Mouse (Mus musculus): ENCODE results near the gene Scn5a. TPM values are rescaled to one million over a fixed set of nuclear protein-coding genes. Genes with fewer than 3 reads are reported as not detected.

Scn5a gene
- polyA plus RNA-seq, 1 experiment = 2.2 TPM

DNA sequence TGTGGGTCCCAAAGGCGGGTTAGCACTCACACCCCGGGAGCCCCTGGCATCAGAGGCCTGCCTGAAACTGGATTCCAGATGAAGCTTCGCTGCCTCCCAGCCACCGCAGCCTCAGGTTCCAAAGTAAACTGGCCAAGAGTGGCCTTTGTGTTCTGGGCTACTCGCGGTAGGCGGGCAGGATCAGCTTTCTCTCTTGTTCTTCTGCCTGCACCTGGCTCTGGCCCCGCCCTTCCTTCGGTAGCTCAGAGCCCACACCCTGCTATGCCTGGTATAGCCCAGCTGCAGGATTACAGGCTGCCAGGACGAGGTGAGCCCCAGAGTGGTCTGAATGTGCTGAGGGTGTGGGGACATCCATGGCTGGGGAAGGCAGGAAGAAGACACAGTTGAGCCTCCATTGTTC is 12.6 kb downstream of the Scn5a start:
- no peak for DNase-seq (ENCODE audit: extremely low spot score in 1 of 2, low spot score in 1 of 2)

DNA sequence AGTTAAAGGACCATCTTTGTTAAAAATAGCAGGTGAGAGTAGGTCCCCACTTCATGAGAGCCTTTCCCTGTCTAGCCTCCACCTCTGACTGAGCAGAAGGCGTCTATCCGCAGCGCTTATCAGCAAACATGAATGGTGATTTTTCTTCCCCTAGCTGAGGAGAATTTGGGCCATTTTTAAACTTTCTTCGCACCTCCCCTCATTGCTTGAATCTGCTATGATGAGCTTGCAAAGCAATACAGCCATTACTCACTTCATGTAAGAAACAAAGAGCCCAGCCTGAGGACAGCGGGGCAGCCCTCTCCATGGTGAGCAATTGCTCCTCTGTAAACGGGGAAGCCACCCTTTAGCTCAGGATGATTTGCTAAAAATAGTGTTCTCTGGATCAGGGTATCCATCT is 14.0 kb downstream of the Scn5a start:
- peak in 1 of 2 experiments; percentile 62 for DNase-seq (ENCODE audit: extremely low spot score in 1 of 2, low spot score in 1 of 2)

DNA sequence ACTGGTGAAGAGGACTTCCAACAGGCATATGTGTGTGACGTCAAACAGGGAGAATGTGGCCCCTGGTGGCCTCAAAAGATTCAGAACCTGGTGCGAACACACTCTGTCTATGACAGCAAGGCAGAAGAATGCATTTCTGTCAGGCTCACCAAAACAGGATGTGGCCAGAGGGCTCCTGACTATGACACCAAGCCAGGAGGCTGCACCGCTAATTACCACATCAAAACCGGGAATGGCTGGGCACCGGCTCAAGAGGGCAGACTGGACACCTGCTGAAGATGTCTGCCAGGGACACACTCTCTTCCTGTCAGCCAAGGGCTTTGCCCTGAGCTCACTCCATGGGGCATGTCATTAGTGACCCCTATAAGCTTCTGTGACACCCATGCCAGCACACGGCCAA is 15.2 kb downstream of the Scn5a start:
- DNase-seq (ENCODE audit: extremely low spot score in 1 of 2, low spot score in 1 of 2) = no peak

DNA sequence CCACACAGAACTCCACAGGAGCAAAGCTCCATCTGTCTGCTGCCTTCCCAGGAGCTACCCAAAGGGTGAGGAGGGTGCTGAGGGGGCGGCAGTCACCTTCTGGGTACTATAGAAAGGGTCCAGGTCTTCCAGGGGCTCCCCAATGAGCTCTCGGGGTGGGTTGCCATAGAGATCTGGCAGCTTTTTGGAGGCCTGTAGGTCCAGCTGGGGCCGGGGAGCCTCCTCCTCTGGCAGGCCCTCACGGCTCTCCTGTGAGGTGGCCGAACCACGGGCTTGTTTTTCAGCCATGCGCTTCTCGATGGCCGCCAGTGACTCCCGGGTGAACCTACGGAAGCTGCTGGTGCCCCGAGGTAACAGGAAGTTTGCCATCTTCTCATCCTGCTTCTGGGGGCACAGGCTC is 16.6 kb downstream of the Scn5a start:
- no peak for DNase-seq (ENCODE audit: extremely low spot score in 1 of 2, low spot score in 1 of 2)

DNA sequence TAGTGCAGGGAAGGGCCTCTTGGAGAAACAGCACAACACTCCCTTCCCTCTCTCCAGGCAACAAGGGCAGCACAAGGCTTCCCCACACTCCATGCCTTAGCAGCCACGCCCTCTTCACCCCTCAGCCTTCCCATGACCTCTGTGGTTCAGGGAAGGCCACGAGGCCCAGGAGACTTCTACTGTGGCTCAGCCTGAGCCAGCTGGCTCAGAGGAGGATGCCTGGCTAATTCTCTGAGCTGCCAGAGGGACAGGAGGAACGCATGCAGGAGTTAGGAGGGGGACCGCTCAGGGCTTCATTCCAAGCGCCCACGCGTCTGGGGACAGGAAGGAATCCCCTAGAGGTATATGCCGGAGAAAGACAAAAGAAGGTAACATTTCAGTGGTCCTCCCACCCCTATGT is 17.1 kb downstream of the Scn5a start:
- DNase-seq (ENCODE audit: extremely low spot score in 1 of 2, low spot score in 1 of 2) = no peak

DNA sequence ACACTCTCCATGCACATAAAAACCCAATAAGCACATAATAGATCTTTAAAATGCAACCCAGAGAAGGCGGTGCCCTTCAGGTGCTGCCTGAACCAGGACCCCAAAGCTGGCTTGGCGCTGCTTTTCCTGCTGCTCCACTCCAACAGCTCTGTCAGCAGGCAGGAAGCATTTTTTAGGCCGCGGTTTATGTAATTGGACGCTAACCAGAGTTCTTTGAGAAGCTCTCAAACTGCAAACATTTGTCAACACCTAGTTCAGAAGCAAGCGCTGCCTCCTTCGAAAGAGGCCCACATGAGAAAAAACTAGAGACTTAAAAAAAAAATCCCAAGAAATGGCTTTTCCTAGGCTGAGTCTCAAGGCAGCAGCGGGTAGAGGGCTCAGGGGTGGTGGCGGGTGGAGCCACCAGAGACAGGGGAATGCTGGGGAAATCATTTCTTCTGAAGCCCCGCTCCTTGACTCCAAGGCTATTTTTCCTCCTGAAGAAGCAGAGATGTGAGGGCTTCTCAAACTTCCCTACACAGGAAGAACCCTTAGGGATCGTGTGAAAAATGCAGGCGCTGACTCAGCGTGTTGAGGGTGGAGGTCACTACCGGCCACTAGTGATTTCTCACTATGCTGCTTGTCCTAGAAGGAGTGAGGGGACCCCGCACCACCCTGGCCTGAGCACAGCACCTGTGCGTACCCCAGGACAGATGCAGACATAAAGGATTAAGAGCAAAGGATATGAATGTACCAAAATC is 19.1 kb downstream of the Scn5a start:
- peak; percentile 46 to 61 for DNase-seq (ENCODE audit: extremely low spot score in 1 of 2, low spot score in 1 of 2)

DNA sequence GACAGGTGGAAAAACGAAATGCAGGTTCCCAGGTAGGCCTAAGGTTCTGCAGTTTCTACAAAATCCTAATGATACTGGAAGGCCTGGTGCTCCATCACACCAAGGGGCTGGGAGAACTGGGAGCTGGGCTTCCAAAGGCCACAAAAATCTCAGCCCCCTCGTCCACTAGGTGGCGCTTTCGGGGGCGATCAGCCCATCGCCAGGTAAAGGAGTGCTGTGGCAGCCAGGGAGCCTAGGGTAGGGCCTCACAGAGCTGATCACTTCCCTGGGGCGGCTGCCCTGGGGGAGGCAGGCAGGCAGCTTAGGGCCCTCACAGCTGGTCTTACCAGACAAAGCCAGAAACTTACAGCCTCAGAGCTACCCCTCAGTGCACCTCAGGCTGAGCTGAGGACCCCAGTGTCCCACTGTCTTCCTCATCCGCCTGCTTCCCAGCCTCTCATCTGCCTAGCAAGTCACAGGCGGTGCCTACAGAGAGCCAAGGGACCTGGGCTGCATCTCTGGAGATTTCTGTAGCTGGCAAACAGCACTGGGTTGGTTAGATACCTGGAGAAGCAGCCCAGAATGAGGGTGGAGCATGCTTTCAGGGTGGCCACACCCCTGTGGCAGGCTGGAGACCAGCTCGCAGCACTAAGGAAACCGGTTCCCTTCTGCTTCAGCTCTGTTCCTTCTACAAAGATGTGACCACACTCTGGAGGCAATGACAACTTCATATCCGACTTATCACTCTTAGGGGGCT is 20.5 kb downstream of the Scn5a start:
- peak in 1 of 2 experiments; percentile 60 for DNase-seq (ENCODE audit: extremely low spot score in 1 of 2, low spot score in 1 of 2)

DNA sequence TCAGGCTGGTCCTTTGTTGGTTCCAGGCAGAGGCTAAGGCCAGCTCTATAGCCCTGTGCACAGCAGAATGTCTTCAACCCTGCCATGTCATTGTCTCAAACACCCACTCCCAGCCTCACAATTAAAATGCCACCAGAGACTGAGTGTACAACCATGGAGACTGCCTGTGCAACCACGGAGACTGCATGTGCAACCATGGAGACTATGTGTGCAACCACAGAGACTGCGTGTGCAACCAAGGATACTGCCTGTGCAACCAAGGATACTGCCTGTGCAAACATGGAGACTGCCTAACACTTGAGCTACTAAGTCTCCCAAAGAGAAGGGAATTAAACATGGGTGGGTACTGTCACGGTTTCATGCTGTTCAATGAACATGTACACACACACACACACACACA is 22.8 kb downstream of the Scn5a start:
- no peak for DNase-seq (ENCODE audit: extremely low spot score in 1 of 2, low spot score in 1 of 2)

DNA sequence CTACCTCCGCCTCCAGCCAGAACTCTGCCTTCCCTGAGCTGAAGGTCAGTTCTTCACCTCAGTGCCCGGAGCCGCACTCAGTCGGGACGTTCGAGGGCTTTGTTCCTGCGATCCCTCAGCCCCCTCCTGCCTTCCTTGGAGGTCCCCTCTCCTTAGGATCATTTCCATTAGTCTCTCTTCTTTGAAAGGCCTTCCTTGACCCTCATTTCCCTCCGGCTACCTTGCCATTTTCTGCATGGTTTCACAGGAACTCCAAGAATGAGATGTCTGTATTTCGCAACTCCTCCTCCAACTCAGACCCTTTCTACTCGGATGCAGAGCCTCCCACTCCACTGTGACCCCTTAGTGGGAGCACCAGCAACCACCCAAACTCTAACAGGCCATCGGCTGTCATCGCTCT is 31.3 kb downstream of the Scn5a start:
- no peak for DNase-seq (ENCODE audit: extremely low spot score in 1 of 2, low spot score in 1 of 2)

DNA sequence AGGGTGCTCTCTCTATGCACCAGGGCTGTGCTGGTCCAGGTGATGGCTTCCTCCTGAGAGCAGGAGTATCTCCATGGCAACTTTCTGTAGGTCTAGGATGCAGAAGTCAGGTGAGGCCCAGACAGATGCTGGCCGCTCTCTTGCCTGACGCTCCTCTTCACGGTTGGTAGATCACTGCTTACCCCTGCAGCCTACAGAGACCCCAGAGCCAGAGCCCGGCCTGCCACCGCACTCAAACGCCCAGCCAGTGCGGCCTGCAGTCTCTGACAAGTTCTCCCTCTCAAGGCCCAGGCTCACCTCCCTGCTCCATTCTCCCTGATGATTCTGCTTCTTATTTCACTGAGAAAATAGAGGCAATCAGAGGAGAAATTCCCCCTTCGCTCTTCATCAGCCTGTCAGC is 31.7 kb downstream of the Scn5a start:
- DNase-seq (ENCODE audit: extremely low spot score in 1 of 2, low spot score in 1 of 2) = no peak

DNA sequence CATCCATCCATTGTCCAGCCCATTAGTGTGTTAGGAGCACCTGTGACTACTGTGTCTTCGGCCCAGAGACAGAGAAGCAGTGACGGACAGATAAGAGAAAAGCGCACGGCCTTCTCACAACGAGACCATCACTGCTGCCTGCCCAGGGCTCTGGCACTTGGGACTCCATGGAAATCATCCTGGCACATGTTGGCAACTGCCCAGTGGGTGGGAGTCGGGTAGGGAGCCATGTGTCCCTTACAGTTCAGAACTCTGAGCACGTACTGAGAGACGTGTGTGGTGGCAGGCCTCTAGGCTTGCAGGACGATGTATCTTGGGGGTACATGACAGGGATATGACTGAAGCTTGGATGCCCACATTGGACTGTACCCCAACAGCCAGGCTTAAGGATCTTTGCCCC is 38.1 kb downstream of the Scn5a start:
- DNase-seq (ENCODE audit: extremely low spot score in 1 of 2, low spot score in 1 of 2) = no peak

DNA sequence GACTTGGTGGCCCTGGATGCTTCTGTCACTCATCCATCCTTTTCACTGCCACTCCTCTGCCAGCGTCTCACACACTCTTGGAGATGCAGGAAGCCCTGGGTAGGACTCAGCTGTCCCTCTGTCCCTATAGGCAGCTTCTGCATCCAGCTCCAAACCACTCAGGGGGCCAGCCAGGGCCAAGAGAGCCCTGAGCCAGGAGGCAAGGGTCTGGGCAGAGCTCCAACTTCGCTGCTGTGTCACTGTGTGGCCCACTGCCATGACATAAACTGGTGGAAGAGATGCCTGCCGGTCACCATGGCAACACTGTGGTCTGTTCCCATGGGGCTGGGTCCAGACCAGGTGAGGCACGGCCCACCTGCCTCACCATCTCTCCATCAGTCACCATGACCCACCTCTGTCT is 41.0 kb downstream of the Scn5a start:
- DNase-seq (ENCODE audit: extremely low spot score in 1 of 2, low spot score in 1 of 2) = no peak

DNA sequence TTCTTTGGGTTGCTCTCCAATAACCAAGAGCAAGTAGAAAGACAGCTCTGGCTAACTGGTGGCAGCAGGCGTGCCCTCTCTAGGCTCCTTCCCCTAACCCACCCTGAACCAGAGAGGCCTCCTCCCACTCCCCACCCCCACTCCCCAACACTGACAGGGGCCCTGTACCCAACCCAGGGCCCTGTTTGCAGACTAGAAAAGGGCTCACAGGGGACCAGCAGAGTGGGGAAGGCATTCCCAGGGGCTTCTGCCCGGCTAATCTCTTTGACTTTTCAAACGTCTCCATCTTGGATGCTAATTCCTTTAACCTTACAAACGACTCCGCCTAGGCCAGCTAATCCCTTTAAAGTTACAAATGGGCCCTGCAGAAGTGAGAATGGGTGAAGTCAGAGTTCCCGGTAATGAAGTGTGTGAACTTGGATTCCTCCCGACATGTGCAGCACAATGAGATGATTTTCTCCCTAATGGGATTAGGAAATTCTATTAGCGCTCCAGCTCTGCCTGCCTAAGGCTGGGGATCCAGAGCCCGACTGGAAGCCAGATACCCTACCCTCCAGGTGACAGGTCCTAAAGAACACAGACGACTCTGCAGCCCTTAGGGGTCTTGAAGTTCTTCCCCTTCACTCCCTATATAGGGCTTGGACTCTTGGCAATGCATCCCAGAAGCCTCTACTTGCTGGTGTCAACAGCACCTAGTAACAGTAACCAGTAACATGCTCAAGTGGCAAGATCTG is 47.0 kb downstream of the Scn5a start:
- no peak for DNase-seq (ENCODE audit: extremely low spot score in 1 of 2, low spot score in 1 of 2)

DNA sequence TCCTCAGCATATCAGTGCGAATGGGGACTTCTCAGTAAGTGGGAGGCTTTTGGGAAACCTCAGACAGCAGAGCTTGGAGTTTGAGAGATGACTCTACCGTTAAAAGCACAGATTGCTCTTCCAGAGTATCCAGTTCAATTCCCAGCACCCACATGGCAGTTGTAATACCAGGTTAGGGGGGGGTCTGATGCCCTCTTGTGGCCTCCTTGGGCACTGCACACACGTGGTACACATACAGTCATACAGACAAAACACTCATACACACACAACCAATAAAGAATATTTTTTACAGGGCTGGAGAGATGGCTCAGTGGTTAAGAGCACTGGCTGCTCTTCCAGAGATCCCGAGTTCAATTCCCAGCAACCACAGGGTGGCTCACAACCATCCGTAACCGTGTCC is 54.3 kb downstream of the Scn5a start:
- DNase-seq (ENCODE audit: extremely low spot score in 1 of 2, low spot score in 1 of 2) = no peak

DNA sequence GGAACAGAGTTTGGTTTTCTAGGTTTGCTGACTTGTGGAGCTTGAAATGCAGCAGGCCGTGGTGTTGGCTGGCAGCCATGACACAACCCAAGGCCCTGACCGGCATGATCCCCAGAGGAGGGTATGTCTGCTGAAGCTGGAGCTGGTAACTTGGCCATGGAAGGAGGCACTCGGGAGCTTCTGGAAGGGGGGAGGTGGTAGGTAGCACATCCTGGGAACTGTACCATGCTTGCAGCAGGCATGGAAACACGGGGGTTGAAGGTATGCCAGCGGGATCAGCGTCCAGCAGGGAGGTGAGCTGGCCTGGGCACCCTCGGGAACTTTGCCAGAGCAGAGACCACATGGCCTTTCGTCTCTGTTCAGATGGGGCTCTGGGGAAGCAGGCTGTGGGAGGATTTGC is 55.5 kb downstream of the Scn5a start:
- DNase-seq (ENCODE audit: extremely low spot score in 1 of 2, low spot score in 1 of 2) = no peak

DNA sequence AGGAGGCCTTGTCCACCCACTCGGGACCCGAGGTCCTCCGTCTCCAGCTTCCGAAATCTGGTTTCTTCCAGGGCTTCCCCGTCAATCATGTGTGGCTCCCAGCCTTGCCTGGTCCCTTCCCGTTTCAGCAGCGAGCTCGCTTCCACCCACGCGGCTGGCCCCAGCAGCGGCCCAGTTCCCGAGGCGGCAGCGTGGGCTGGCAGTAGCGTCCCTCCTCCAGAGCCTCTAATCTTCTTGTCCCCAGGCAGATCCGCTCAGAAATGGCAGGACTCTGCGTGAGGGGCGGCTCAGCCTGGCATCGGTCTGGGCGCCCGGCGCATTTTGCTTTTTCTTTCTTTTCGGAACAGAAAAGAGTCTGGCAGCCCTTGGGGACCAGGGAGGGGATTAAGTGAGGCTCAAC is 59.7 kb downstream of the Scn5a start:
- peak in 1 of 2 experiments; percentile 58 for DNase-seq (ENCODE audit: extremely low spot score in 1 of 2, low spot score in 1 of 2)

DNA sequence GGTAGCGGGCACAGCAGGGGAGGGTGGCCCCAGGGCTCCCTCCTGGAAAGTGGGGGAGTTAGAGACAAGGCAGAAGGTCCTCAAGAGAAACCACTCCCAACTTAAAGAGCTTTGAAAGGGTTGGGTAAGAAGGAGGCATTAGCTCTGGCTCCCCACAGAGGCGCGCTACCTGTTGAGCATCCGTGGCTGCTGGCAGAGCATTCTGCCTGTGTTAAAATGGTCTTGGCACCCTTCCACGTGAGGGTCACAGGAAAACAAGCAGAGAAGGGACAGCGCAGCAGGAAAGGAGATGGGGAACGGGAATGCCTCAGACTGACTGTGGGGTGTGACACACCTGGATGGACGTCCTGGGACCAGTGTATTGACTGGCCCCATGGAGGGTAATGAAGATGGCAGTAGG is 60.6 kb downstream of the Scn5a start:
- no peak for DNase-seq (ENCODE audit: extremely low spot score in 1 of 2, low spot score in 1 of 2)

DNA sequence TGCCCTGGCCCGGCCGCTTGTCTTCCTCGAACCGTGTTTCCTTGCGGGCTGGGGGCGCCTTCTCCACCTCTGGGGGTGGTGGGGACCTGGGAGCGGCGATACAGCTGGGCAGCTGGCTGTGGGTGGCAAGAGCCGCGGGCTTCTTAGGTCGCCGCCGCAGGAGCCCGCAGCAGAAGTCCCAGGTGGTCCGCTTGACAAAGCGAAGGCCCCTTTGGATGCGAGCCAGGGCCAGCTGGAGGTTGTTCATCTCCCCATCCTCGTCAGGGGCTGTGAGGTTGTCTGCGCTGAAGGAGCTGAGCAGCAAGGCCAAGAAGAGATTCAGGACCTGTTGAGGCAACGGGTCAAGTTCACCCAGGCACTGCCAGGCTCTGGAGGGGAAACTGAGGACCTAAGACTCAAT is 61.3 kb downstream of the Scn5a start:
- no peak for DNase-seq (ENCODE audit: extremely low spot score in 1 of 2, low spot score in 1 of 2)

DNA sequence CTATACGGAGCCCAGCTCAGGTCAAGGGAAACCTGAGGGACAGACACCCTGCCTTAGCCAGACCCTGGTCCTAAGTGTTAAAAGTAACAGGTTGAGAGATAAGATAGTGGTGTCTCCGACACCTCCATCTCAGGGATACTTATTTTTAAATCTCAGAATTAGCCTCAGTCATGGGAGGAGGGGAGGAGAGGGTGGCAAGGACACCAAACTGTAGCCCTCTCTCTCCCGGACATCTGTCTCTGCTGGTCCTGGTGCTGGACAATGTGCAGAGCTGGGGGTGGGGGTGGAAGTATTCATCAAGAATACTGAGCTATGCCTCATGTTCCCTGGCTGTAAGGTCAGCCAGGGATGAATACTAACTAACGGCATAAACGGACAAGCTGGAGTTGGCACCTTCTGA is 62.0 kb downstream of the Scn5a start:
- no peak for DNase-seq (ENCODE audit: extremely low spot score in 1 of 2, low spot score in 1 of 2)

DNA sequence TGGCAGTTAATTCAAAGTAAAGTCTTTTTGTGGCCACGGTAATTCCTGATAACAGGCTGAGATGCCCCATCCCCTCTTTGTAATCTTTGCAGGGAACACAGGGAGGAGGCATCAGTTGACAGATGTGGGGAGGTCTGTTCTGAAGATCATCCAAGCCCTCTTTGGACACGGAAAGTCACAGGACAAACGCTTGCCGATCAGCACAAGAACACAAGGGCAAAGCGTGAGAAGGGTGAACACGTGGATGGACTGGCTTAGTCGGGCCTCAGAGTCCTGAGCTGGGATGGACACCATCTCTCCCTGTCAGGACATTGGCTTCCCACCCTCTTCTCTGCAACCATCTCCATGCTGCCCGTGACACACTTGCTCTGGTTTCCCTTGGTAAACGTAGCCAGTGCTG is 63.4 kb downstream of the Scn5a start:
- DNase-seq (ENCODE audit: extremely low spot score in 1 of 2, low spot score in 1 of 2) = no peak

DNA sequence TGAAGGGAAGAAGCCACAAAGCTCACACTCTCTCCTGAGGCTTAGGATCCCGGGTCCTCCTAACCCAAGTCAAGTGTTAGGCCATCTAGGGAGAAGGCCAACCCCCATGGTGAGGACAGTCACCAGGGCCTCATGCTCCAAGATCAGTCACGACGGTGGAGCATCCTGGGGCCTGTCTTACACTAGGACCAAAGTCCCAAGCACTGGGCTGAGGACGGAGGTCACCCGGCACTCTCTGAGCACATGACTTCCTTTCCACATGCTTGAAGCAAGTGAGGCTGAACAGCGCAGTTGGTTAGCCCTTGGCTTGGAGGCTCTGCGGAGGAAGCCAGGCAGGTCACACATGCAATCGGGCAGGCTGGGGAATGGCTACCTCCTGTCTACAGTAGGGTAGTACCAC is 63.8 kb downstream of the Scn5a start:
- no peak for DNase-seq (ENCODE audit: extremely low spot score in 1 of 2, low spot score in 1 of 2)

DNA sequence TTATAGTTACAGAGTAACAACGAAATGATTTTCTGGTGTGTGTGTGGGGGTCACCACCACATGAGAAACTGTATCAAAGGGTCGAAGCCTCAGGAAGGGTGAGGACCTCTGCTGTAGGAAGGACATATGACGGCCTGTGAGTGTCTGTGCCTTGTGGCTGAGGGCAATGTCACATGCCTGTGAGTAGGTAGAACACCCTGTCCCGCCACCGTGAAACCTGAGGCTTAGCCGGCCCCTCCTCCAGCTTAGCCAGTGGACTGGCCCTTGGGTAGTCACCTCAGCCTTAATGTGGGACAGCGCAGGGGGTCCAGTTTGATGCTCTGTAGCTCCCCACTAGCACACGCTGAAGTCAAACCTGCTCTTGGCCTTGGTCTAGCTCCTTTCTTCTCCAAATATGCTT is 65.0 kb downstream of the Scn5a start:
- DNase-seq (ENCODE audit: extremely low spot score in 1 of 2, low spot score in 1 of 2) = no peak
